22 mouse cellular contexts compared by ENCODE assay signal in the genomic region with DNA sequence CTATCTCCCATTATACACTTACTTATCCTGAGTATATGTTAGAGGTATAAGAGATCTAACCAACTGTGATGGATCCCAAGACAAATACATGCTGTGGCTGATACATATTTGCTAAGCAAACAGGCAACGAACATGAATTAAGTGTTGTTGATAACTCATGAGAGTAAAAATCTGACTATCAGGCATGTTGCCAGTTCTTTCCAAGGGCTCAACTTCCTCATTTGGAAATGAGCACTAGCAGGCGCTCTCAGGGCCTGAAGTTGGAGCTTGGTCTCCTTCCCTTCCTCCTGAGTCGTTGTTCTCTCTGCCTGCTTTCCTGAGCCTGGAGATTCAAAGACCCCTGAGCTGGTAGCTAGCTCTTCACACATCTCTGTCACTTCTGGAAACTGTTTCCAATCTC.
DNase-seq lines count a peak whose midpoint lies in the region; ATAC-seq and TF ChIP-seq lines count a peak whose summit lies in the region.
"Had no signal": no experiment of that assay in that cellular context is flagged by ENCODE, and none has a peak within 500 bp of the region (broad histone marks: within the 10 kb centered on the region; RNA-seq: fewer than 3 reads in every experiment).

No protein-coding gene starts in this region.

- no peak for DNase-seq in lung, adult 2 months
- peak; percentile 37 for DNase-seq in lung, postnatal 10 days
- no peak for DNase-seq in left cerebral cortex, adult 2 months (ENCODE audit: extremely low spot score in 1 of 2, low spot score in 2 of 2)
- DNase-seq in cerebellum, adult 2 months, result no peak
- DNase-seq: adrenal gland, adult 2 months; adrenal gland, postnatal 25 days; B cell, adult 2 months; cerebellum, adult 8-10 months; cerebellum, postnatal 14 days; embryo, embryonic 11 days; gastrocnemius, postnatal 14 days; heart, postnatal 36 days had no signal

- H3K4me1 ChIP-seq in lung, embryonic 15.5 days, result 0 out of 2 replicates have a peak, but pooled peaks cover 10% of the 10 kb centered on the region
- peaks cover 3% of the 10 kb centered on the region; the same call in 1 of the 2 replicates for H3K4me1 ChIP-seq in lung, adult 2 months (ENCODE audit: control insufficient read depth, insufficient read depth, low read length)
- no peaks in the 10 kb centered on the region for H3K4me1 ChIP-seq in cerebellum, adult 2 months (ENCODE audit: control insufficient read depth, insufficient read depth, low read length)
- H3K4me1 ChIP-seq: embryonic facial prominence, embryonic 15.5 days; heart, embryonic 12.5 days; hindbrain, embryonic 12.5 days had no signal

- no peaks in the 10 kb centered on the region for H3K27me3 ChIP-seq in lung, embryonic 15.5 days
- H3K27me3 ChIP-seq in cerebellum, adult 2 months (ENCODE audit: control insufficient read depth, insufficient read depth, low read length), result no peaks in the 10 kb centered on the region
- H3K27me3 ChIP-seq: heart, embryonic 12.5 days; hindbrain, embryonic 12.5 days had no signal

- H3K36me3 ChIP-seq in lung, embryonic 15.5 days, result no peaks in the 10 kb centered on the region
- H3K36me3 ChIP-seq: embryonic facial prominence, embryonic 15.5 days; heart, embryonic 12.5 days; hindbrain, embryonic 12.5 days had no signal

- intact Hi-C loops in left cerebral cortex, adult 2 months (cut with DNase I), result no loop called here

- no peak overlapping the region for H3K4me2 ChIP-seq in lung, embryonic 15.5 days
- H3K4me2 ChIP-seq: embryonic facial prominence, embryonic 15.5 days; heart, embryonic 12.5 days; hindbrain, embryonic 12.5 days had no signal

- H3K9ac ChIP-seq in lung, embryonic 15.5 days, result no peak overlapping the region
- H3K9ac ChIP-seq: embryonic facial prominence, embryonic 15.5 days; heart, embryonic 12.5 days; hindbrain, embryonic 12.5 days had no signal

- H3K27ac ChIP-seq in lung, embryonic 15.5 days, result no peak overlapping the region
- H3K27ac ChIP-seq in left cerebral cortex, adult 2 months, result no peak overlapping the region
- H3K27ac ChIP-seq in cerebellum, adult 2 months (ENCODE audit: insufficient read depth, low read length), result no peak overlapping the region
- H3K27ac ChIP-seq: embryonic facial prominence, embryonic 15.5 days; hindbrain, embryonic 12.5 days had no signal

- H3K4me3 ChIP-seq in lung, embryonic 15.5 days, result no peak overlapping the region
- H3K4me3 ChIP-seq in lung, adult 2 months (replicated peaks; ENCODE audit: extremely low read depth, low read depth, low read length), result no peak overlapping the region
- no peak overlapping the region for H3K4me3 ChIP-seq in left cerebral cortex, adult 2 months
- H3K4me3 ChIP-seq in cerebellum, adult 2 months (replicated peaks; ENCODE audit: insufficient read depth, low read depth, low read length), result no peak overlapping the region
- H3K4me3 ChIP-seq: embryonic facial prominence, embryonic 15.5 days; erythroblast, embryonic 14.5 days; heart, embryonic 12.5 days; hindbrain, embryonic 12.5 days had no signal

- H3K9me3 ChIP-seq in lung, embryonic 15.5 days, result no peaks in the 10 kb centered on the region
- H3K9me3 ChIP-seq: embryonic facial prominence, embryonic 15.5 days; heart, embryonic 12.5 days; hindbrain, embryonic 12.5 days had no signal

- WGBS in lung, embryonic 15.5 days, result 37% methylated on average over 3 of the region's 3 CpGs
- WGBS in lung, adult 2 months, result 15% methylated on average over 3 of the region's 3 CpGs
- 75% methylated on average over 3 of the region's 3 CpGs for WGBS in cerebellum, adult 2 months

- no peak for TF ChIP-seq POLR2A in lung, adult 2 months (IDR thresholded peaks at IDR 0.05; ENCODE audit: borderline replicate concordance, extremely low read depth, low read depth, low read length)
- no peak for TF ChIP-seq POLR2A in cerebellum, adult 2 months (IDR thresholded peaks at IDR 0.05; ENCODE audit: borderline replicate concordance, insufficient read depth, low read length)

- peak; percentile 42; the same call in 1 of the 2 replicates for ATAC-seq in lung, embryonic 15.5 days (ENCODE audit: borderline replicate concordance, extremely low read depth, low FRiP score, low TSS enrichment)
- ATAC-seq in granulocyte monocyte progenitor cell, adult 5-6 weeks (replicated peaks; ENCODE audit: poor library complexity, severe bottlenecking), result peak; percentile 67
- ATAC-seq in megakaryocyte progenitor cell, adult 5-6 weeks (replicated peaks; ENCODE audit: poor library complexity), result peak; percentile 46; the same call in 1 of the 2 replicates
- no peak for ATAC-seq in CD4-positive, CD25-positive, alpha-beta regulatory T cell, adult 4 months
- ATAC-seq: forebrain, embryonic 16.5 days; hindbrain, embryonic 16.5 days had no signal

- no peak for TF ChIP-seq CTCF in lung, adult 2 months (IDR thresholded peaks at IDR 0.05; ENCODE audit: insufficient read depth, low read length)
- TF ChIP-seq CTCF in left cerebral cortex, adult 2 months (IDR thresholded peaks at IDR 0.05), result no peak
- no peak for TF ChIP-seq CTCF in cerebellum, adult 2 months (IDR thresholded peaks at IDR 0.05; ENCODE audit: borderline replicate concordance, insufficient read depth, low read depth, low read length)
